Mouse (Mus musculus) frontal cortex, postnatal 10 days (tissue): ENCODE measurements around the gene Icam1.
"Not testable (repeated sequence)": the region's sequence is repeated elsewhere in the genome, so short reads cannot be mapped to it uniquely, and the experiment has no call there.

ENCODE experiments used
- DNase-seq, 2 experiments: peaks; one replicate each; pipeline ENCODE4 v3.0.0; 2022; ENCODE audit warnings: low spot score in 2 of 2, mixed read lengths in 1 of 2

Icam1 gene

GRCm38 (mm10) chr9:20993165-20993898 is 22.5 kb upstream of the Icam1 start:
- DNase-seq = no peak

GRCm38 (mm10) chr9:20995069-20995468 is 20.7 kb upstream of the Icam1 start:
- DNase-seq = no peak

- no peak for DNase-seq
Observed at GRCm38 (mm10) chr9:20997065-20997464, 18.7 kb upstream of the Icam1 start.

GRCm38 (mm10) chr9:20998337-20998736 is 17.4 kb upstream of the Icam1 start:
- not testable (repeated sequence) for DNase-seq

GRCm38 (mm10) chr9:21000811-21001210 is 15.0 kb upstream of the Icam1 start:
- no peak for DNase-seq

- no peak for DNase-seq
Observed at GRCm38 (mm10) chr9:21001651-21002200, 14.1 kb upstream of the Icam1 start.

- DNase-seq = no peak
Observed at GRCm38 (mm10) chr9:21002270-21002626, 13.5 kb upstream of the Icam1 start.

- DNase-seq = peak; percentile 81 to 88
Observed at GRCm38 (mm10) chr9:21002627-21003551, 12.9 kb upstream of the Icam1 start, which contains the start of gene Mrpl4. Gene Mrpl4 (plus strand): TSS chr9:21002738.

GRCm38 (mm10) chr9:21007313-21007952 is 8.4 kb upstream of the Icam1 start:
- no peak for DNase-seq

- DNase-seq = no peak
Observed at GRCm38 (mm10) chr9:21008007-21008406, 7.8 kb upstream of the Icam1 start.

- DNase-seq = no peak
Observed at GRCm38 (mm10) chr9:21010362-21010761, 5.4 kb upstream of the Icam1 start.

GRCm38 (mm10) chr9:21010939-21011541 is 4.7 kb upstream of the Icam1 start:
- DNase-seq = not testable (repeated sequence)

GRCm38 (mm10) chr9:21011846-21012312 is 3.9 kb upstream of the Icam1 start:
- DNase-seq = no peak

- DNase-seq = no peak
Observed at GRCm38 (mm10) chr9:21012368-21012767, 3.4 kb upstream of the Icam1 start.

- peak; percentile 43 to 58 for DNase-seq
Observed at GRCm38 (mm10) chr9:21014691-21015570, 854 bp upstream of the Icam1 start.

- no peak for DNase-seq
Observed at GRCm38 (mm10) chr9:21016331-21017176, 769 bp downstream of the Icam1 start.

- DNase-seq = no peak
Observed at GRCm38 (mm10) chr9:21017177-21017575, 1.4 kb downstream of the Icam1 start.

- no peak for DNase-seq
Observed at GRCm38 (mm10) chr9:21018600-21018999, 2.8 kb downstream of the Icam1 start.

GRCm38 (mm10) chr9:21021363-21021762 is 5.6 kb downstream of the Icam1 start:
- no peak for DNase-seq
